Mouse (Mus musculus) embryonic fibroblast, embryonic 13.5 days (primary cell): ENCODE measurements around the gene Serf2. TPM values are rescaled to one million over a fixed set of nuclear protein-coding genes. Genes with fewer than 3 reads are reported as not detected.

Experiments
- H3K27ac ChIP-seq: 2 replicates; pipeline ENCODE4 v1.5.1; 2012; ENCODE audit warnings: low read length, control low read depth, inconsistent platforms; ENCODE audit not compliant: insufficient read depth
- H3K4me1 ChIP-seq: 2 replicates; pipeline ENCODE4 v1.6.1; 2011; ENCODE audit warnings: low read length; ENCODE audit not compliant: control insufficient read depth, insufficient read depth
- H3K4me3 ChIP-seq: 2 replicates; pipeline ENCODE4 v1.5.1; 2011; ENCODE audit warnings: mild to moderate bottlenecking, control low read depth, low read length; ENCODE audit not compliant: insufficient read depth
- CTCF ChIP-seq: IDR thresholded peaks from 2 replicates; pipeline ENCODE4 v1.5.1; 2011; ENCODE audit warnings: mild to moderate bottlenecking, control low read depth, low read length, moderate library complexity, borderline replicate concordance; ENCODE audit not compliant: insufficient read depth
- POLR2A ChIP-seq: IDR thresholded peaks from 2 replicates; pipeline ENCODE4 v1.6.1; 2011; ENCODE audit warnings: low read depth, mild to moderate bottlenecking, control low read depth, low read length, moderate library complexity
- polyA plus RNA-seq: library from polyadenylated mRNA; stranded (reverse); fragments of >200 nt; gene quantifications from 2 replicates; pipeline ENCODE4 v1.2.4, GENCODE M21; 2011; ENCODE audit warnings: low read depth; ENCODE audit not compliant: missing spikeins, insufficient read length

Serf2 gene
- polyA plus RNA-seq, 1 experiment, result 553 TPM

DNA sequence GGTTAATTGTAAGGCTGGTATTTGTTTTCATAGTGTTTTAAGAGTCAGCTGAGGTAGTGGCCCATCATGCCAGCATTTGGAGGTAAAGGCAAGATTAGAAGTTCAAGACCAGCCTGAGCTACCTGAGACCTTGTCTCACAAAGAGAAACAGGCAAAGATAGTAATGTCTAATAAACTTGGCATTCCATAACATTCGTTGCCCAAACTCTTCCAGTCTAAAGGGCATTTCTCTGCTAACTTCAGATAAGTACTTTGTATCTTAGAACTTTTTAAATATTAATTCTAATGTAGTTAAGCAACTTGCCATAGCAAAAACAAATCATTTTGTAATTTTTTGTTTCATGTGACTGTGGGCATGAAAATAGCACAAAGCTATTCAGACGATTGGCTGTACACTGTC is 25.8 kb upstream of the Serf2 start:
- TF ChIP-seq CTCF, result no peak
- TF ChIP-seq POLR2A, result no peak
- Histone ChIP-seq H3K27ac (no peak overlapping the region), H3K4me1 (0 out of 2 replicates have a peak, but pooled peaks cover 4% of the 10 kb centered on the region), H3K4me3 (no peak overlapping the region)

- Histone ChIP-seq H3K4me1 (no peaks in the 10 kb centered on the region), H3K27ac (no peak overlapping the region), H3K4me3 (no peak overlapping the region)
- TF ChIP-seq CTCF (no peak), POLR2A (no peak)
Observed at GRCm38 (mm10) chr2:121425890-121426289, 23.1 kb upstream of the Serf2 start.

DNA sequence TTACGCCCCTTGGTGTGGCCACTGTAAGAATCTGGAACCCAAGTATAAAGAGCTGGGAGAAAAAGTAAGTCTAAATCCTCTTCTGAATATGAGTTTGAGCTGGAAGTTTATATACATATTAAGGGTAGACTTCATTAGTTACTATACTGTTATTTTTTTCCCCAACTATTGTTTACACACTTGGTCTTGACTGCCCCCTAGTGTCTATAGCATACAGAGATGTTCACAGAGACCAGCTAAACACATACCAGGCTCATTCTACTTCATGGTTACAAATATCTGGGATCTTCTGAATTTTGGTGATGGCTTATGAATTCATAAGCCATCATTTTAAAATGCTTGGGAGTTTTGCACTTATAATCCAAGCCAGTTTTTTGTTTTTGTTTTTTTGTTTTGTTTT is 14.1 kb upstream of the Serf2 start:
- no peak overlapping the region for H3K4me3 ChIP-seq

GRCm38 (mm10) chr2:121439746-121440145 is 9.2 kb upstream of the Serf2 start:
- Histone ChIP-seq H3K4me3 (no peak overlapping the region), H3K4me1 (peaks cover 3% of the 10 kb centered on the region; the same call in 1 of the 2 replicates), H3K27ac (no peak overlapping the region)
- TF ChIP-seq CTCF (no peak), POLR2A (no peak)

More for the DNA sequence above, 14.1 kb upstream of the Serf2 start:
- TF ChIP-seq CTCF, result no peak
- TF ChIP-seq POLR2A, result no peak
- Histone ChIP-seq H3K27ac (no peak overlapping the region), H3K4me1 (no peaks in the 10 kb centered on the region)

- Histone ChIP-seq H3K4me3 (no peak overlapping the region), H3K27ac (no peak overlapping the region), H3K4me1 (peaks cover 3% of the 10 kb centered on the region; the same call in 1 of the 2 replicates)
- no peak for TF ChIP-seq CTCF
- TF ChIP-seq POLR2A, result no peak
Observed at GRCm38 (mm10) chr2:121440834-121441605, 8.0 kb upstream of the Serf2 start.

DNA sequence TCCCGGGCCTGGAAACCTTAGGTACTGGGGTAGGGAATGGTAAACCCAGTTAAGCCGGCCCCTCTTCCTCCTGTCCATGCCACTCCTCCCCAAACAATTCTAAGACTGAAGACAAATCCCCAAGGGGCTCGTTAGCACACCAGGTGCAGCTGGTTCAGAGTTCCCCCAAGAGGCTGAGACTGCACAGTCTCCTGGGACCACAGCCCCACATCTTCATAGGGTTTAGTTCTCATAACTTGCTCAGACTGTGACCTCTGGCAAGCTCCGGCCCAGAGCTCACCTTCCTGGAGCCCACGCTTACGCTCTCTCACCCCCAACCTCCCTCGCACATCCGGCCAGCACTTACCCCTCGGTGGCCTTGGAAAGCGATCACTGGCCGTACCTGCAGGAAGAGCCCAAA is 7.2 kb upstream of the Serf2 start:
- H3K4me1 ChIP-seq, result peaks cover 6% of the 10 kb centered on the region; the same call in 1 of the 2 replicates
- TF ChIP-seq CTCF (no peak), POLR2A (no peak)
- H3K4me3 ChIP-seq, result no peak overlapping the region
- H3K27ac ChIP-seq, result no peak overlapping the region

- Histone ChIP-seq H3K4me3 (peak overlapping the region; percentile 12; the same call in 1 of the 2 replicates), H3K4me1 (peaks cover 6% of the 10 kb centered on the region; the same call in 1 of the 2 replicates), H3K27ac (no peak overlapping the region)
- TF ChIP-seq CTCF, result no peak
- no peak for TF ChIP-seq POLR2A
Observed at GRCm38 (mm10) chr2:121442259-121443067, 6.5 kb upstream of the Serf2 start.

DNA sequence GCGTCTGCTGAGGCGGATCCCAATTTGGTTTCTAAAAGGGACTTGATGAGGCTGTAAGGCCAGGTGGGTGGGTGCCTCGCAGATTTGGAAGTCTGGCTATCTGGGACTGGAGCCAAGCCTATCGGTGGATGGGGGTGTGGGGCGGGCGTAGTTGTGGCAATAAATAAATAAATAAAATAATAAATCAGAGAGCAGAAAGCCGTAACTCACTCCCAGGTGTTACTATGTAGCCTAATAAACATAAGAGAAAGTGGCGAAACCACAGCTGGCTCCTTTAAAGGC is 6.0 kb upstream of the Serf2 start:
- H3K27ac ChIP-seq, result no peak overlapping the region
- H3K4me1 ChIP-seq, result peaks cover 7% of the 10 kb centered on the region; the same call in 1 of the 2 replicates
- peak overlapping the region; percentile 12; the same call in 1 of the 2 replicates for H3K4me3 ChIP-seq
- no peak for TF ChIP-seq CTCF

- TF ChIP-seq POLR2A (no peak), CTCF (no peak)
- Histone ChIP-seq H3K27ac (no peak within 1 kb of the TSS), H3K4me1 (peaks cover 9% of the 10 kb centered on the region; the same call in 1 of the 2 replicates), H3K4me3 (no peak within 1 kb of the TSS)
Observed at GRCm38 (mm10) chr2:121444178-121444577, 4.8 kb upstream of the Serf2 start, which contains the start of gene Ell3. Gene Ell3, minus strand, starts transcription at chr2:121444278.

- H3K4me1 ChIP-seq, result peaks cover 9% of the 10 kb centered on the region; the same call in 1 of the 2 replicates
- TF ChIP-seq POLR2A (no peak), CTCF (no peak)
- no peak overlapping the region for H3K27ac ChIP-seq
- H3K4me3 ChIP-seq, result no peak overlapping the region
Observed at GRCm38 (mm10) chr2:121445117-121445516, 3.9 kb upstream of the Serf2 start.
